Mouse (Mus musculus): ENCODE data around the gene Rubcn. TPM values are rescaled to one million over a fixed set of nuclear protein-coding genes. Genes with fewer than 3 reads are reported as not detected.

The Rubcn gene
- polyA plus RNA-seq, 1 experiment from 2014 or later: 12.4 TPM

- ATAC-seq (ENCODE audit: insufficient number of reproducible peaks, low FRiP score, low TSS enrichment, low read depth) (no peak), DNase-seq (ENCODE audit: low spot score) (no peak)
- no peak overlapping the region for H3K9ac ChIP-seq (ENCODE audit: low read length)
- no peak overlapping the region for H3K4me2 ChIP-seq (ENCODE audit: low read depth, severe bottlenecking)
- H3K4me3 ChIP-seq (ENCODE audit: low read depth, low read length): no peak overlapping the region
- no peaks in the 10 kb centered on the region for H3K9me3 ChIP-seq (ENCODE audit: control insufficient read depth, low read length)
- 56% methylated on average over 8 of the region's 8 CpGs for WGBS
- H3K36me3 ChIP-seq (ENCODE audit: control insufficient read depth, insufficient read depth, low read length): no peaks in the 10 kb centered on the region
- H3K4me1 ChIP-seq (ENCODE audit: control insufficient read depth, insufficient read depth, low read length): no peaks in the 10 kb centered on the region
- no peak overlapping the region for H3K27ac ChIP-seq (replicated peaks; ENCODE audit: low read depth, low read length)
- H3K27me3 ChIP-seq (ENCODE audit: control insufficient read depth, insufficient read depth, low read length): no peaks in the 10 kb centered on the region
Observed at GRCm38 (mm10) chr16:32807408-32808185, 70.0 kb downstream of the Rubcn start.

DNA sequence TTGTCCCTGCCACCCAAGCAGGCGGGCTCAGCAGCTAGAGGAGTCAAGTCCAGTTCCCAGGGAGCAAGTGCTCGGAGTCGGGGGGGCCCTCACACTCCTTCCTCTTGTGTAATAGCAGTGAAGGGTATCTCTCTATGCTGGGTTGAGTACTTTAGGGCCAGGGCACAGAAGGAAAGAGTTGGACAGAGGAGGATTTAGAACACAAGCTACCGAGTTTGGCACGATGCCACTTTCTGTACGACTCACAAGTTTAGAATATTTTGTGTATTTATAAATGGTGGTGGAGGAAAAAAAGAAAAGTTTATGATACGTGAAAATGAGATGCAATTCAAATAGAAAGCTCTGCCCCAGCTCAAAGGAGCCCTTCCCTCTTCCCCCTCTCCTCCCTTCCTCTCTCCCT lies 72.4 kb downstream of the Rubcn start:
- H3K36me3 ChIP-seq (ENCODE audit: control insufficient read depth, insufficient read depth, low read length): no peaks in the 10 kb centered on the region
- H3K4me2 ChIP-seq (ENCODE audit: low read depth, severe bottlenecking): no peak overlapping the region
- no peaks in the 10 kb centered on the region for H3K4me1 ChIP-seq (ENCODE audit: control insufficient read depth, insufficient read depth, low read length)
- no peaks in the 10 kb centered on the region for H3K27me3 ChIP-seq (ENCODE audit: control insufficient read depth, insufficient read depth, low read length)
- H3K9ac ChIP-seq (ENCODE audit: low read length): no peak overlapping the region
- no peaks in the 10 kb centered on the region for H3K9me3 ChIP-seq (ENCODE audit: control insufficient read depth, low read length)
- DNase-seq (ENCODE audit: low spot score) (no peak), ATAC-seq (ENCODE audit: insufficient number of reproducible peaks, low FRiP score, low TSS enrichment, low read depth) (no peak)
- H3K27ac ChIP-seq (replicated peaks; ENCODE audit: low read depth, low read length): no peak overlapping the region
- WGBS: 90% methylated on average over 7 of the region's 7 CpGs
- no peak overlapping the region for H3K4me3 ChIP-seq (ENCODE audit: low read depth, low read length)

- 37% methylated on average over 5 of the region's 5 CpGs for WGBS
- no peak overlapping the region for H3K4me2 ChIP-seq (ENCODE audit: low read depth, severe bottlenecking)
Observed at GRCm38 (mm10) chr16:32803901-32804300, 73.7 kb downstream of the Rubcn start.

DNA sequence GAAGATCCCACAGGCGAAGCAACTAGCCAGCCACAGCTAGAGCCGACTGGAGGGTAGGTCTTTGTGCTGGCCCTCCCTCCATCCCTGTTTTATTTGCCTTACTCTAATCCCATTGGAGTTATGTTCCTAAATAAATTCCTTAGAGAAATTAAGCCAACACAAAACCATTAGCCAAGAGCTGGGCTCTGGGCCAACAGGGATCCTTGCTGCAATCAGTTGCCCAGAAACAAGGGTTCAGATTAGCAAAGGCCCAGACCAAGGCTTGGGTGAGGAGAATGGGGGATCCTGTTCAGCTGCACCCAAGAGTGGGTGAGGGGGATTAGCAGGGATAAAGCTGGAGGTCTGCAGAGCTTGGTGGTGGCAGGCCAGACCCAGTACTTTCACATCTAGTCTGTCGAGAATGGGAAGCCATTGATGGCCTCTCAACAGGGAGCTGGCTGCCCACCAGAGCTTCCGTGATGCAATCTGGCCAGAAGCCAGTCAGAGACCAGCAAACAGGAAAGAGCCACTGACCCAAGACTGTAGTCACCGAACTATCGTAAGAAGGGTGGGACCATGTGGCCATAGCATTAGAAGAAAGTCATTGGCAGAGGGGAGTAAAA lies 74.2 kb downstream of the Rubcn start:
- ATAC-seq (ENCODE audit: insufficient number of reproducible peaks, low FRiP score, low TSS enrichment, low read depth) (no peak), DNase-seq (ENCODE audit: low spot score) (no peak)
- Histone ChIP-seq H3K4me2 (ENCODE audit: low read depth, severe bottlenecking) (no peak overlapping the region), H3K9me3 (ENCODE audit: control insufficient read depth, low read length) (no peaks in the 10 kb centered on the region), H3K36me3 (ENCODE audit: control insufficient read depth, insufficient read depth, low read length) (no peaks in the 10 kb centered on the region), H3K27ac (replicated peaks; ENCODE audit: low read depth, low read length) (no peak overlapping the region), H3K9ac (ENCODE audit: low read length) (no peak overlapping the region), H3K4me1 (ENCODE audit: control insufficient read depth, insufficient read depth, low read length) (no peaks in the 10 kb centered on the region), H3K27me3 (ENCODE audit: control insufficient read depth, insufficient read depth, low read length) (no peaks in the 10 kb centered on the region), H3K4me3 (ENCODE audit: low read depth, low read length) (no peak overlapping the region)
- WGBS: 68% methylated on average over 6 of the region's 6 CpGs

More at GRCm38 (mm10) chr16:32803901-32804300, 73.7 kb downstream of the Rubcn start:
- Histone ChIP-seq H3K36me3 (ENCODE audit: control insufficient read depth, insufficient read depth, low read length) (no peaks in the 10 kb centered on the region), H3K4me1 (ENCODE audit: control insufficient read depth, insufficient read depth, low read length) (no peaks in the 10 kb centered on the region), H3K4me3 (ENCODE audit: low read depth, low read length) (no peak overlapping the region), H3K27me3 (ENCODE audit: control insufficient read depth, insufficient read depth, low read length) (no peaks in the 10 kb centered on the region), H3K27ac (replicated peaks; ENCODE audit: low read depth, low read length) (no peak overlapping the region), H3K9ac (ENCODE audit: low read length) (no peak overlapping the region), H3K9me3 (ENCODE audit: control insufficient read depth, low read length) (no peaks in the 10 kb centered on the region)
- ATAC-seq (ENCODE audit: insufficient number of reproducible peaks, low FRiP score, low TSS enrichment, low read depth) (no peak), DNase-seq (ENCODE audit: low spot score) (no peak)

DNA sequence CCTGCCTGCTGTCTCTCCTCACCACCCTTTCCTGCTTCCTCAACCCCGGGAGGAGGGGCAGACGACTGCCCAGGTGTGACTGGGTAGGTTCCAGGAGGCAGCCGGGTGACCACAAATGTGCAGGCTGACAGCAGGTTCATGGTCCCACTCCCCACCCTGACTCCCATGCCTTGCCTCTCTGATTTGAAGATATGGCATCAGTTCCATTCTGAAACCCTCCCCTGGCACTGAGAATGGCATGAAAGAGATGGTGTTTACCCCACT lies 80.2 kb downstream of the Rubcn start, which contains the start of gene Muc20:
TSS of gene Muc20 (minus strand) at position 10 of the 264 bp plus-strand sequence.
- WGBS: 80% methylated on average over 3 of the region's 3 CpGs
- ATAC-seq (ENCODE audit: insufficient number of reproducible peaks, low FRiP score, low TSS enrichment, low read depth) (no peak), DNase-seq (ENCODE audit: low spot score) (no peak)
- Histone ChIP-seq H3K27me3 (ENCODE audit: control insufficient read depth, insufficient read depth, low read length) (no peaks in the 10 kb centered on the region), H3K9me3 (ENCODE audit: control insufficient read depth, low read length) (no peaks in the 10 kb centered on the region), H3K4me1 (ENCODE audit: control insufficient read depth, insufficient read depth, low read length) (no peaks in the 10 kb centered on the region), H3K4me2 (ENCODE audit: low read depth, severe bottlenecking) (no peak within 1 kb of the TSS), H3K27ac (replicated peaks; ENCODE audit: low read depth, low read length) (no peak within 1 kb of the TSS), H3K36me3 (ENCODE audit: control insufficient read depth, insufficient read depth, low read length) (no peaks in the 10 kb centered on the region), H3K9ac (ENCODE audit: low read length) (no peak within 1 kb of the TSS), H3K4me3 (ENCODE audit: low read depth, low read length) (no peak within 1 kb of the TSS)

DNA sequence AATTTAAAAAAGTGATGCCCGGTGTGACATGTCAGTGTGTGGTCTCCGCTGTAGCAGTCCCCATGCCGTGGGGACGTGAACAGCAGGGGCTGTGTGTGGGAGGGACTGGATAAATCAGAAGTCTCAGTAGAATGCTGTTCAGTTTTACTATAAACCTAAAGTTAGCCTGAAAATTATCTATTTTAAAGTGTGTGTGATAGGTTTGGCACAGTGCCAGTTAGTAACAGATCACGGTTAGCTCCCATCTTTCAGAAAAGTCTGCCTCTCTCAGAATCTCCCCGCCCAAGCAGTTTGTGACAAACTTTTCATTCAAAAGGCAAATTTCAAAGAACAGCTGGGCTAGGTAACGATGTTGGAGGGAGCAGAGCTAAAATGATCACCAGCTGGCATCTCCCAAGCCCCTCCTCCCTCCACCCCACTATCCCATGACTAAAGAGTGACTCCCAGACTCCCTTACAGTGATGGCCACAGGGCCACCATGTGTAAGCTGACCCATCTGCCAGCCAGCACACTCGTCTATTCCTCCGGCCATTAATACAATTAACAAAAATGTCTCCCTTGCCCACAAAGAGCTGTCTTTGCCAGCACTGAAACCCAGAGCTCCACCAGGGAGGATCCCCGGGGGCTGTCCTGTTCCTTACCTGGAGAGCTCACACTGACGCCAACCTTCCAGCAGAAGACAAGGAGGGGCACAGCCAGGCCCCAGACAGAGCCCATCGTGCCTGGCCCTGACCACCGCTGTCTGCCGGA lies 80.7 kb downstream of the Rubcn start:
- no peak overlapping the region for H3K9ac ChIP-seq (ENCODE audit: low read length)
- no peak for DNase-seq (ENCODE audit: low spot score)

DNA sequence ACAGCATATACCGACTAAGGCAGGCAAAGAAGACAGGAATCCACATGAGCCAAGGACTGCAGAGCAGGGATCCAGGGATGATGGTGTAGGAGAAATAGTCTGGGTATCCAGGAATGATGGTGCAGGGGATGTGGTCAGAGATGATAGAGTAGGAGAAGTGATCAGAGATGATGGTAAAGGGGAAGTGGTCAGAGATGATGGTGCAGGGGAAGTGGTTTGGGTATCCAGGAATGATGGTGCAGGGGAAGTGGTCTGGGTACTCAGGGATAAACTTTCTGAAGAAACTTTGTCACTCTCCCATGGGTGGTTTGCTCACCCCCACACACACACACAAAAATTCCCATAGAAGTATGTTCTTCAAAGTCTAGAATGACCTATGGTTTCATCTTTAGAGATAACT lies 82.4 kb downstream of the Rubcn start:
- no peak overlapping the region for H3K4me3 ChIP-seq (ENCODE audit: low read depth, low read length)
- H3K4me1 ChIP-seq (ENCODE audit: control insufficient read depth, insufficient read depth, low read length): no peaks in the 10 kb centered on the region
- no peaks in the 10 kb centered on the region for H3K36me3 ChIP-seq (ENCODE audit: control insufficient read depth, insufficient read depth, low read length)
- 75% methylated on average over 1 of the region's 1 CpGs for WGBS
- no peaks in the 10 kb centered on the region for H3K9me3 ChIP-seq (ENCODE audit: control insufficient read depth, low read length)
- H3K4me2 ChIP-seq (ENCODE audit: low read depth, severe bottlenecking): no peak overlapping the region
- no peak for DNase-seq (ENCODE audit: low spot score)
- no peak for ATAC-seq (ENCODE audit: insufficient number of reproducible peaks, low FRiP score, low TSS enrichment, low read depth)
- no peaks in the 10 kb centered on the region for H3K27me3 ChIP-seq (ENCODE audit: control insufficient read depth, insufficient read depth, low read length)
- no peak overlapping the region for H3K9ac ChIP-seq (ENCODE audit: low read length)
- H3K27ac ChIP-seq (replicated peaks; ENCODE audit: low read depth, low read length): no peak overlapping the region

More for the DNA sequence above, 80.7 kb downstream of the Rubcn start:
- Histone ChIP-seq H3K27ac (replicated peaks; ENCODE audit: low read depth, low read length) (no peak overlapping the region), H3K4me2 (ENCODE audit: low read depth, severe bottlenecking) (no peak overlapping the region), H3K9me3 (ENCODE audit: control insufficient read depth, low read length) (no peaks in the 10 kb centered on the region), H3K4me1 (ENCODE audit: control insufficient read depth, insufficient read depth, low read length) (no peaks in the 10 kb centered on the region), H3K36me3 (ENCODE audit: control insufficient read depth, insufficient read depth, low read length) (no peaks in the 10 kb centered on the region), H3K27me3 (ENCODE audit: control insufficient read depth, insufficient read depth, low read length) (no peaks in the 10 kb centered on the region), H3K4me3 (ENCODE audit: low read depth, low read length) (no peak overlapping the region)
- ATAC-seq (ENCODE audit: insufficient number of reproducible peaks, low FRiP score, low TSS enrichment, low read depth): no peak
- WGBS: 72% methylated on average over 14 of the region's 14 CpGs

GRCm38 (mm10) chr16:32790056-32790455 lies 87.5 kb downstream of the Rubcn start:
- ATAC-seq (ENCODE audit: insufficient number of reproducible peaks, low FRiP score, low TSS enrichment, low read depth): no peak
- H3K9me3 ChIP-seq (ENCODE audit: control insufficient read depth, low read length): no peaks in the 10 kb centered on the region
- no peak overlapping the region for H3K27ac ChIP-seq (replicated peaks; ENCODE audit: low read depth, low read length)
- no peak overlapping the region for H3K9ac ChIP-seq (ENCODE audit: low read length)
- no peak for DNase-seq (ENCODE audit: low spot score)
- H3K36me3 ChIP-seq (ENCODE audit: control insufficient read depth, insufficient read depth, low read length): no peaks in the 10 kb centered on the region
- 90% methylated on average over 5 of the region's 5 CpGs for WGBS
- H3K4me2 ChIP-seq (ENCODE audit: low read depth, severe bottlenecking): no peak overlapping the region
- H3K4me3 ChIP-seq (ENCODE audit: low read depth, low read length): no peak overlapping the region
- H3K27me3 ChIP-seq (ENCODE audit: control insufficient read depth, insufficient read depth, low read length): no peaks in the 10 kb centered on the region
- no peaks in the 10 kb centered on the region for H3K4me1 ChIP-seq (ENCODE audit: control insufficient read depth, insufficient read depth, low read length)

Measured in limb, embryonic 11.5 days (tissue).